ENCODE assay signal across 8 mouse cellular contexts in the genomic region with DNA sequence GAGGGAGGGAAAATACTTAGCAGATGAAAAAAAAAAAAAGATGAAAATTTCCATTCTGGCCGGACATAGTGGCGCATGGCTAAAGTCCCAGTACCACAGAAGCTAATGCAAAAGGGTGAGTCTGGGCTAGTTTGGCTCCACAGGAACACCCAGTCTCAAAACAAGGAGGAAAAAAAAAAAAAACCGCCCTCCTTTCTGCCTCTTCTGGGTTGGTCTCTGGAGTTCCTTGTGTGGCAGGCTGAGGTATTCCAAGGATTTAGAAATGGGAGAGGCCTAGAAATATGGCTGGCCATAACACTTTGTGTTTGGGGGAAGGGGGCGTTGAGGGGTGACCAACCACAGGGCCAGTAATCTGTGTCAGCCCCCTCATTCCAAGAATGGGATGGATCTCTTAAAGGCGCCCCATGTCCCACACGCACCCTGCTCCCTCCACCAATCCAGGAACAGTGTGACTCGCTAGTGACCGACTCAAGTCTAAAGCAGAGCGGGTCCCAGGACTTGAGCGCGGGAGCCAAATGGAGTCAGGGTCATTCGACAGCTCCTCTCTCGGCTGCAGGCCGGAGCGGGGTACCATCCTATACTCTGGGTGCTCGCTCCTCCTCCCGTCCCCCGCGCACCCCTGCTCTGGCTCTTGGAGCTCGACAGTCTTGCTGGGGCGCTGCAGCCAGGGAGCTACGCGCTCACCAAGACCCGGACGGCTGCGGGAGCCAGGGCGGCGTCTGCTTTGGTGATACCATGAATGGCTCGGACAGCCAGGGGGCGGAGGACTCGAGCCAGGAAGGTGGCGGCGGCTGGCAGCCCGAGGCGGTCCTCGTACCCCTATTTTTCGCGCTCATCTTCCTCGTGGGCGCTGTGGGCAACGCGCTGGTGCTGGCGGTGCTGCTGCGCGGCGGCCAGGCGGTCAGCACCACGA. TPM values are rescaled to one million over a fixed set of nuclear protein-coding genes. Genes with fewer than 3 reads are reported as not detected.
DNase-seq lines count a peak whose midpoint lies in the region; ATAC-seq lines count a peak whose summit lies in the region.

TSS of gene Galr2 (plus strand) at position 189 of the 913 bp plus-strand sequence.

- ATAC-seq in heart, embryonic 14.5 days (ENCODE audit: insufficient number of reproducible peaks, insufficient read depth, low FRiP score, low read depth) = no peak
- no peak for ATAC-seq in hindbrain, embryonic 14.5 days (ENCODE audit: low FRiP score)
- ATAC-seq in midbrain, embryonic 13.5 days = no peak

- intact Hi-C loops in heart, postnatal 36 days (cut with DNase I) = no loop called here

- H3K4me3 ChIP-seq in heart, embryonic 14.5 days (ENCODE audit: control insufficient read depth in 1 of 2, insufficient read depth in 1 of 2, low read depth in 1 of 2, low read length in 2 of 2) = peak within 1 kb of the TSS; percentile 29 to 34
- peak within 1 kb of the TSS; percentile 30 for H3K4me3 ChIP-seq in hindbrain, embryonic 14.5 days (replicated peaks; ENCODE audit: low read length)
- peak within 1 kb of the TSS; percentile 37 for H3K4me3 ChIP-seq in midbrain, embryonic 13.5 days (replicated peaks)

- no peak within 1 kb of the TSS for H3K27ac ChIP-seq in heart, embryonic 14.5 days (replicated peaks in 1 of 2; ENCODE audit: control insufficient read depth in 1 of 2, insufficient read depth in 1 of 2, low read depth in 2 of 2, low read length in 2 of 2)
- no peak within 1 kb of the TSS for H3K27ac ChIP-seq in hindbrain, embryonic 14.5 days
- no peak within 1 kb of the TSS for H3K27ac ChIP-seq in midbrain, embryonic 13.5 days

- DNase-seq in heart, postnatal 36 days = no peak
- DNase-seq in ZHBTc4 (ENCODE audit: low read depth, low spot score) = peak; percentile 55
- peak; percentile 27 for DNase-seq in hindbrain, embryonic 14.5 days (ENCODE audit: low spot score)
- no peak for DNase-seq in layer of hippocampus, adult 18-20 months (ENCODE audit: low spot score in 2 of 2)
- no peak for DNase-seq in gastrocnemius, postnatal 4 days (ENCODE audit: low spot score in 2 of 2)
- DNase-seq in right cerebral cortex, postnatal 36 days (ENCODE audit: low spot score in 2 of 2) = no peak

- peak within 1 kb of the TSS; percentile 49; the same call in 1 of the 2 replicates for H3K9ac ChIP-seq in heart, embryonic 14.5 days (ENCODE audit: low read length)
- peak within 1 kb of the TSS; percentile 51; the same call in 1 of the 2 replicates for H3K9ac ChIP-seq in hindbrain, embryonic 14.5 days
- peak within 1 kb of the TSS; percentile 60 for H3K9ac ChIP-seq in midbrain, embryonic 13.5 days (replicated peaks)

- H3K9me3 ChIP-seq in heart, embryonic 14.5 days (ENCODE audit: control insufficient read depth, low read length) = 0 out of 2 replicates have a peak, but pooled peaks cover 3% of the 10 kb centered on the region
- H3K9me3 ChIP-seq in hindbrain, embryonic 14.5 days (ENCODE audit: control insufficient read depth, low read length) = no peaks in the 10 kb centered on the region
- no peaks in the 10 kb centered on the region for H3K9me3 ChIP-seq in midbrain, embryonic 13.5 days

- H3K4me2 ChIP-seq in heart, embryonic 14.5 days (ENCODE audit: low read length) = peak within 1 kb of the TSS; percentile 67
- peak within 1 kb of the TSS; percentile 52 for H3K4me2 ChIP-seq in hindbrain, embryonic 14.5 days (replicated peaks)
- H3K4me2 ChIP-seq in midbrain, embryonic 13.5 days (replicated peaks) = peak within 1 kb of the TSS; percentile 53

- H3K27me3 ChIP-seq in heart, embryonic 14.5 days (ENCODE audit: control insufficient read depth, insufficient read depth, low read length) = peaks cover 63% of the 10 kb centered on the region
- H3K27me3 ChIP-seq in hindbrain, embryonic 14.5 days (ENCODE audit: control insufficient read depth, insufficient read depth, low read length) = peaks cover 59% of the 10 kb centered on the region
- H3K27me3 ChIP-seq in midbrain, embryonic 13.5 days = peaks cover 61% of the 10 kb centered on the region

- H3K4me1 ChIP-seq in heart, embryonic 14.5 days (ENCODE audit: control insufficient read depth in 2 of 2, insufficient read depth in 2 of 2, low read length in 2 of 2) = peaks cover 5 to 8% of the 10 kb centered on the region in 2 experiments
- peaks cover 9% of the 10 kb centered on the region for H3K4me1 ChIP-seq in hindbrain, embryonic 14.5 days (replicated peaks; ENCODE audit: control insufficient read depth, insufficient read depth, low read length)
- peaks cover 10% of the 10 kb centered on the region for H3K4me1 ChIP-seq in midbrain, embryonic 13.5 days (replicated peaks)

- 5% methylated on average over 48 of the region's 48 CpGs for WGBS in heart, embryonic 14.5 days
- 6% methylated on average over 48 of the region's 48 CpGs for WGBS in hindbrain, embryonic 14.5 days
- 7% methylated on average over 48 of the region's 48 CpGs for WGBS in midbrain, embryonic 13.5 days

- H3K36me3 ChIP-seq in heart, embryonic 14.5 days (ENCODE audit: control insufficient read depth, insufficient read depth, low read length) = no peaks in the 10 kb centered on the region
- H3K36me3 ChIP-seq in hindbrain, embryonic 14.5 days (replicated peaks; ENCODE audit: control insufficient read depth, insufficient read depth) = no peaks in the 10 kb centered on the region
- no peaks in the 10 kb centered on the region for H3K36me3 ChIP-seq in midbrain, embryonic 13.5 days

RNA-seq across cellular contexts. Expression of gene Galr2, which starts in this region (rescaled TPM):
- not detected in 2 replicates for polyA plus RNA-seq in heart, embryonic 14.5 days (2014; fragmentation: Nextera tagmentation; extraction: Ambion mirVana)
- total RNA-seq in heart, postnatal 36 days (2021) = not detected
- polyA plus RNA-seq in hindbrain, embryonic 14.5 days (2014; fragmentation: Nextera tagmentation; extraction: Ambion mirVana) = 0.55 and 0.57 TPM in 2 replicates
- polyA plus RNA-seq in midbrain, embryonic 13.5 days (2015; fragmentation: Nextera tagmentation; extraction: Ambion mirVana) = 0.22 and 0.26 TPM in 2 replicates
- not detected for total RNA-seq in layer of hippocampus, adult 18-20 months (2021)
- total RNA-seq in gastrocnemius, postnatal 4 days (2021) = under 1 TPM; 0.37 to 0.75 TPM

Comparison
In these comparisons a context has a peak if more than half of its experiments do, and no peak if none do; other contexts are left out.
1. Peak in DNase-seq, H3K4me3 ChIP-seq, H3K9ac ChIP-seq and H3K4me2 ChIP-seq in hindbrain, embryonic 14.5 days; RNA of the gene not detected or under 1 TPM.